Mouse (Mus musculus) lung, embryonic 14.5 days (tissue): ENCODE measurements at regions not wholly inside any gene's neighbourhood (a gene's known extent, or its start where the extent isn't known, plus 50 kb on each side); places are given as distances from the start of the nearest gene placed in this dataset.
"Not testable (repeated sequence)": the region's sequence is repeated elsewhere in the genome, so short reads cannot be mapped to it uniquely, and the experiment has no call there.

Experiments
- ATAC-seq: fragments of 200-750 bp; cut with Nextera tagmentation; 2 replicates; pipeline ENCODE4 v1.8.0; 2017; ENCODE audit warnings: mild to moderate bottlenecking, moderate TSS enrichment, moderate library complexity; ENCODE audit not compliant: insufficient read depth
- DNase-seq: peaks from one replicate; pipeline ENCODE4 v3.0.0-alpha.2; 2015
- H3K27ac ChIP-seq: fragments of 300-500 bp; sonication (generic); 2 replicates; pipeline ENCODE4 v1.5.1; 2014; ENCODE audit warnings: low read depth, mild to moderate bottlenecking, moderate library complexity
- H3K27me3 ChIP-seq: fragments of 300-500 bp; sonication (generic); 2 replicates; pipeline ENCODE4 v1.6.1; 2014; ENCODE audit warnings: low read length, control low read depth; ENCODE audit not compliant: insufficient read depth
- H3K36me3 ChIP-seq: fragments of 300-500 bp; sonication (generic); 2 replicates; pipeline ENCODE4 v1.6.1; 2014; ENCODE audit warnings: control low read depth; ENCODE audit not compliant: insufficient read depth
- H3K4me1 ChIP-seq: fragments of 300-500 bp; sonication (generic); 2 replicates; pipeline ENCODE4 v1.6.1; 2014; ENCODE audit warnings: antibody characterized with exemption, control low read depth; ENCODE audit not compliant: insufficient read depth
- H3K4me2 ChIP-seq: fragments of 300-500 bp; sonication (generic); 2 replicates; pipeline ENCODE4 v1.6.1; 2014; ENCODE audit warnings: mild to moderate bottlenecking
- H3K4me3 ChIP-seq: fragments of 300-500 bp; sonication (generic); 2 replicates; pipeline ENCODE4 v1.5.1; 2014; ENCODE audit warnings: low read depth, low read length
- H3K9ac ChIP-seq: fragments of 300-500 bp; sonication (generic); 2 replicates; pipeline ENCODE4 v1.6.1; 2014
- H3K9me3 ChIP-seq: fragments of 300-500 bp; sonication (generic); 2 replicates; pipeline ENCODE4 v1.6.1; 2016; ENCODE audit warnings: low read depth, low read length, control low read depth
- CTCF ChIP-seq: IDR thresholded peaks from 2 replicates; pipeline ENCODE4 v1.5.1; 2016; ENCODE audit warnings: antibody characterized with exemption, low read depth
- WGBS: fragments of 180-500 bp; shearing (Covaris S2); extraction: QIAGEN DNeasy Blood & Tissue Kit; methylation state at CpG from one replicate; pipeline ENCODE4 v1.1.7; 2014; 5-methylcytosine and 5-hydroxymethylcytosine counted together

GRCm38 (mm10) chr15:3775865-3776264 is 192.6 kb upstream of the Ghr start:
- H3K27me3 ChIP-seq, result no peaks in the 10 kb centered on the region
- H3K4me2 ChIP-seq, result no peak overlapping the region
- no peaks in the 10 kb centered on the region for H3K4me1 ChIP-seq
- 84% methylated on average over 3 of the region's 3 CpGs for WGBS
- H3K4me3 ChIP-seq, result no peak overlapping the region
- ATAC-seq (no peak), DNase-seq (no peak)
- H3K9ac ChIP-seq, result no peak overlapping the region
- H3K36me3 ChIP-seq, result no peaks in the 10 kb centered on the region
- H3K27ac ChIP-seq, result no peak overlapping the region
- TF ChIP-seq CTCF, result no peak
- H3K9me3 ChIP-seq, result no peaks in the 10 kb centered on the region

- H3K4me1 ChIP-seq, result no peaks in the 10 kb centered on the region
- no peak for TF ChIP-seq CTCF
- WGBS, result 79% methylated on average over 8 of the region's 8 CpGs
- no peak for ATAC-seq
- no peaks in the 10 kb centered on the region for H3K9me3 ChIP-seq
- H3K4me2 ChIP-seq, result no peak overlapping the region
- no peak overlapping the region for H3K27ac ChIP-seq
- no peaks in the 10 kb centered on the region for H3K36me3 ChIP-seq
- DNase-seq, result no peak
- H3K4me3 ChIP-seq, result no peak overlapping the region
- no peaks in the 10 kb centered on the region for H3K27me3 ChIP-seq
- no peak overlapping the region for H3K9ac ChIP-seq
Measured at GRCm38 (mm10) chr15:3772228-3772789, 189.0 kb upstream of the Ghr start.

GRCm38 (mm10) chr15:3770312-3770711 is 187.0 kb upstream of the Ghr start:
- Histone ChIP-seq H3K36me3 (no peaks in the 10 kb centered on the region), H3K4me2 (no peak overlapping the region), H3K27me3 (no peaks in the 10 kb centered on the region), H3K9ac (no peak overlapping the region), H3K4me3 (no peak overlapping the region), H3K4me1 (no peaks in the 10 kb centered on the region), H3K27ac (no peak overlapping the region), H3K9me3 (no peaks in the 10 kb centered on the region)
- no peak for TF ChIP-seq CTCF
- DNase-seq (no peak), ATAC-seq (no peak)
- 79% methylated on average over 4 of the region's 4 CpGs for WGBS

DNA sequence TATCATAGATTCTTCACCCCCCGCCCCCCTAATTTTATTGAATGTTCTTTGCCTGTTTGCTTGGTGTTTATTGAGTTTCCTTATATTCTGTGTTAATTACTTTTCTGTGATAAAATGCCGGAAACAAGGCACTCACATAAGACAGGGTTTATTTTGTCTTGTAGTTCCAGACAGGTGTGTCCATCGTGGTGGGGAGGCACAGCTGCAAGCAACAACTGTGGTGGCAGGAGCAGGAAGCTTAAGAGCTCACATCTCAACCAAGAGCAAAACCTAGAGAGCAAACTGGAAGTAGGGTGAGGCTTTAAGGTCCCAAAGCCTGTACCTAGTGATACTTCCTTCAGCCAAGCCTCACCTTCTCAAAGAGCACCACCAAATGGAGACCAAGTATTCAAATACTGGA is 181.4 kb upstream of the Ghr start:
- no peak for DNase-seq
- Histone ChIP-seq H3K4me3 (no peak overlapping the region), H3K27me3 (no peaks in the 10 kb centered on the region), H3K36me3 (no peaks in the 10 kb centered on the region), H3K9ac (no peak overlapping the region), H3K4me2 (no peak overlapping the region), H3K4me1 (no peaks in the 10 kb centered on the region), H3K27ac (no peak overlapping the region), H3K9me3 (no peaks in the 10 kb centered on the region)
- WGBS, result 78% methylated on average over 3 of the region's 3 CpGs
- ATAC-seq, result no peak
- TF ChIP-seq CTCF, result no peak

DNA sequence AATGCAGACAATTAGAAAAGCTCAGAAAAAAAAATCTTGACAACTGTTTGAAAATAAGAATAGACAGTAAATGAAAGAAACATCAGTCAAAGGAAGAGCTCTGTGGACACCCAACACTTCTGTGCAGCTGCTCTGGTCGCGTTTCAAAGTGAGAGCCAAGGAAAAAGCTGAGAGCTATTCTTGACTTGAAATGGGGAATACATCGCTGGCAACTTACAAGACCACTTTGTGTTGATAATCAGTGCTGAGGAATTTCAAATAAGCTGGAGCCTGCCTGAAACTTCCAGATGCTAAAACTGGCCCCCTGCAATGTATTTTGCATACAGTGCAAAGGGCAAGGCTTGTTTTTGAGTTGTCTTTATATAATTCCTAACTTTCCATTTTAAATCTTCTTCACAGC is 177.1 kb upstream of the Ghr start:
- 23% methylated on average over 3 of the region's 3 CpGs for WGBS
- H3K36me3 ChIP-seq, result no peaks in the 10 kb centered on the region
- no peak overlapping the region for H3K4me3 ChIP-seq
- H3K9me3 ChIP-seq, result no peaks in the 10 kb centered on the region
- H3K27ac ChIP-seq, result no peak overlapping the region
- no peak for TF ChIP-seq CTCF
- H3K4me2 ChIP-seq, result no peak overlapping the region
- DNase-seq (peak; percentile 71), ATAC-seq (no peak)
- no peaks in the 10 kb centered on the region for H3K27me3 ChIP-seq
- H3K9ac ChIP-seq, result no peak overlapping the region
- no peaks in the 10 kb centered on the region for H3K4me1 ChIP-seq

DNA sequence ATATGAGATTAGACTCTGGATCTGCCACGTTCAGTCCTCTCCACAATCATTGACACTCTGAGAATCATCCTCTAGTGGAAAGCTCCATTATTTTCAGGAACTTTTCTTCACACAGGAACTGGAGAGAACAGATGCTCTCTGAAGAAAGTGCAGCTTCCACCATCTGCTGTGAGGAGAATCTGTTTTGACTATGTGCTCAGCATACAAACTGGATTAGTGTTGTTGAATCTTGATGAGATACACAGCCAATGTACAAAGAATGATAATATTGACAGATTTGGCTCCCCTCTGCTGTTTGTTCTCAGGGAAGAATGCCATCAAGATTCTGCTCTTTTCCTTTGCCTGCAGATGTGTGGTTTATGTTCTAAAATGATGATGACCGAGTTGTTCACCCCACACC is 172.3 kb upstream of the Ghr start:
- no peak overlapping the region for H3K4me3 ChIP-seq
- 71% methylated on average over 2 of the region's 2 CpGs for WGBS
- ATAC-seq, result no peak
- H3K27me3 ChIP-seq, result no peaks in the 10 kb centered on the region
- no peak overlapping the region for H3K9ac ChIP-seq
- no peaks in the 10 kb centered on the region for H3K4me1 ChIP-seq
- no peak overlapping the region for H3K4me2 ChIP-seq
- TF ChIP-seq CTCF, result no peak
- H3K36me3 ChIP-seq, result no peaks in the 10 kb centered on the region
- no peak overlapping the region for H3K27ac ChIP-seq
- H3K9me3 ChIP-seq, result no peaks in the 10 kb centered on the region
- no peak for DNase-seq

GRCm38 (mm10) chr15:3748072-3748471 is 164.8 kb upstream of the Ghr start:
- not testable (repeated sequence) for H3K27me3 ChIP-seq, H3K9me3 ChIP-seq, H3K4me3 ChIP-seq, H3K27ac ChIP-seq, H3K36me3 ChIP-seq, H3K9ac ChIP-seq, H3K4me1 ChIP-seq, DNase-seq, ATAC-seq, H3K4me2 ChIP-seq
- 84% methylated on average over 9 of the region's 9 CpGs for WGBS
